Mouse (Mus musculus): ENCODE results near the gene Cenpv.
"Not testable (repeated sequence)": the region's sequence is repeated elsewhere in the genome, so short reads cannot be mapped to it uniquely, and the experiment has no call there.

Gene Cenpv

GRCm38 (mm10) chr11:62553633-62554032 lies 14.6 kb upstream of the Cenpv start:
- no peak for DNase-seq

GRCm38 (mm10) chr11:62553186-62553585 lies 14.1 kb upstream of the Cenpv start:
- no peak for DNase-seq

GRCm38 (mm10) chr11:62551226-62552119 lies 12.4 kb upstream of the Cenpv start:
- peak; percentile 95 for DNase-seq

- peak; percentile 100 for DNase-seq
Observed at GRCm38 (mm10) chr11:62550727-62551225, 11.7 kb upstream of the Cenpv start, which contains the start of gene Ubb. Gene Ubb, plus strand, starts transcription at chr11:62551171.

GRCm38 (mm10) chr11:62550227-62550685 lies 11.2 kb upstream of the Cenpv start:
- DNase-seq = peak; percentile 74

GRCm38 (mm10) chr11:62549782-62550181 lies 10.7 kb upstream of the Cenpv start:
- DNase-seq = peak; percentile 75

GRCm38 (mm10) chr11:62543991-62544390 lies 4.9 kb upstream of the Cenpv start:
- no peak for DNase-seq

- no peak for DNase-seq
Observed at GRCm38 (mm10) chr11:62541581-62541980, 2.5 kb upstream of the Cenpv start.

- no peak for DNase-seq
Observed at GRCm38 (mm10) chr11:62540969-62541368, 1.9 kb upstream of the Cenpv start.

- no peak for DNase-seq
Observed at GRCm38 (mm10) chr11:62540167-62540566, 1.1 kb upstream of the Cenpv start.

- peak; percentile 54 for DNase-seq
Observed at GRCm38 (mm10) chr11:62538321-62539088, 556 bp downstream of the Cenpv start.

GRCm38 (mm10) chr11:62537590-62537989 lies 1.5 kb downstream of the Cenpv start:
- no peak for DNase-seq

GRCm38 (mm10) chr11:62537089-62537488 lies 2.0 kb downstream of the Cenpv start:
- no peak for DNase-seq

- no peak for DNase-seq
Observed at GRCm38 (mm10) chr11:62522283-62522682, 16.8 kb downstream of the Cenpv start.

- no peak for DNase-seq
Observed at GRCm38 (mm10) chr11:62518991-62519390, 20.1 kb downstream of the Cenpv start.

GRCm38 (mm10) chr11:62513311-62513710 lies 25.8 kb downstream of the Cenpv start:
- no peak for DNase-seq

- DNase-seq = no peak
Observed at GRCm38 (mm10) chr11:62512529-62513080, 26.5 kb downstream of the Cenpv start.

- DNase-seq = no peak
Observed at GRCm38 (mm10) chr11:62511444-62512202, 27.4 kb downstream of the Cenpv start.

GRCm38 (mm10) chr11:62510956-62511355 lies 28.1 kb downstream of the Cenpv start:
- no peak for DNase-seq

- no peak for DNase-seq
Observed at GRCm38 (mm10) chr11:62509571-62509970, 29.5 kb downstream of the Cenpv start.

GRCm38 (mm10) chr11:62508816-62509215 lies 30.2 kb downstream of the Cenpv start:
- DNase-seq = not testable (repeated sequence)

- not testable (repeated sequence) for DNase-seq
Observed at GRCm38 (mm10) chr11:62508365-62508764, 30.7 kb downstream of the Cenpv start.

Measured in lung, postnatal 14 days (tissue).